Mouse (Mus musculus) cerebellum, adult 2 months (tissue): ENCODE measurements around the gene Cbx4.

ENCODE experiments used
- CTCF ChIP-seq: fragments of 200-500 bp; IDR thresholded peaks from 2 replicates; pipeline ENCODE4 v1.5.1; 2011; ENCODE audit warnings: low read depth, mild to moderate bottlenecking, control low read depth, low read length, moderate library complexity, borderline replicate concordance; ENCODE audit not compliant: insufficient read depth
- POLR2A ChIP-seq: fragments of 200-500 bp; IDR thresholded peaks from 2 replicates; pipeline ENCODE4 v1.6.1; 2011; ENCODE audit warnings: low read length, control low read depth, borderline replicate concordance; ENCODE audit not compliant: insufficient read depth

DNA sequence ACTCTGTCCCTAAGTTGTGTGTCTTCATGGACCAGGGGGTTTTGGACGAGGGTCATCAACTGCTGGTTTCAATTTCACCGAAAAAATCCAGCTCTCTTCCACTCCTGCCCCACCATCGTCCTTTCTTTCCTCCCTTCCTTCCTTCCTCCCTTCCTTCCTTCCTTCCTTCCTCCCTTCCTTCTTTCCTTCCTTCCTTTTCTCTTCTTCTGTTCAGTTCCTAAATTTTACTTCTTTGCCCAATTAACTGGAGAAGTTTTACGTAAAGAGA is 42.8 kb downstream of the Cbx4 start:
- TF ChIP-seq CTCF = no peak
- no peak for TF ChIP-seq POLR2A
